Mouse (Mus musculus) erythroblast, adult 5-6 weeks (primary cell): ENCODE results near the gene Tlr5. TPM values are rescaled to one million over a fixed set of nuclear protein-coding genes. Genes with fewer than 3 reads are reported as not detected.

ENCODE experiments used
- ATAC-seq: replicated peaks from 2 replicates; pipeline ENCODE4 v1.8.0; 2016; ENCODE audit warnings: moderate number of reproducible peaks, mild to moderate bottlenecking, moderate TSS enrichment, inconsistent platforms; ENCODE audit not compliant: poor library complexity, low FRiP score, severe bottlenecking
- total RNA-seq, 2 experiments: library from RNA; stranded (forward) in 1 of 2; stranded (reverse) in 1 of 2; fragments of 150-400 nt in 1 of 2; fragments of 200-764, 138-1000 nt in 1 of 2; gene quantifications; 2 replicates each; pipeline versions ENCODE4 v1.2.3 to v1.2.4; 2015 to 2017; ENCODE audit warnings: low replicate concordance in 2 of 2

Tlr5 gene
- total RNA-seq (2015; ENCODE audit: low replicate concordance): 2.7 TPM in 1 of 2 replicates, not detected in the other
- total RNA-seq (2017; ENCODE audit: low replicate concordance): 0.85 TPM in 1 of 2 replicates, not detected in the other

DNA sequence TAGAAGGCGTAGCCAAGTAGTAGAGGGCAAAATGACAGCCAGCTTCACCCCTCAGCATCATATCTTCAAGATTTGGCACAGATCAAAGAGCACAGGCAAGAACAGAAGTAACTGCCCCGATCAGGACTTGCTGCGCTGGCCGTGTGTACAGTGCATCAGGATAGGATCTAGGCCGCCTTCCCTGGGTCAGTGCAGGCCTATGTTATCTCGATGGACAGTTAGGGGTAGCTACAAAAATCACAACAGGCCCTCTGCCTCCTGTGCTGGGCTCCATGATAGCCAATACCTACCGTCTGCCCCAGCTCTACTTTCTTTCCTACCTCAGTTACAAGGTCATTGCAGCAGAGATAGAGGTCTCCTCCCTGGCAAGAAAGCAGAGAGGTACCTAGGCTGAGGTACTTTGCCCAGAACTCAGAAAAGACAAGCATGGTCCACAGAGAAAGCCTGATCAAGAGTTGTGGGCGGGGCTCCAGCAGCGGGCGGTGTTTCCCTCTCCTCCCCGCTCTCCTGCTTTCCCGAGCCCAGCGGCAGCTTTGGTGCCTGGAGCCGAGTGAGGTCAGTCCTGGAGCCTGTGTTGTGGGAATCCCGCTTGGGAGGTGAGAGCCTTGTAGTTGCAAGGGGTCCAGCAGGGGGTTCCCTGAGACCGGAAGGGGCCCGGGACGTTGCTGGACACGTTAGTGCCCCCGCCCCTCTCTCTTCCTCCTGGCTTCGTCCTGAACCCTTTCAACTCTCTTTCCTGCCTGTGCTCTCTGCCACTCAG is at the start of gene Tlr5:
Gene Tlr5 (plus strand): TSS at position 502 of the 760 bp plus-strand sequence.
- ATAC-seq: no peak

DNA sequence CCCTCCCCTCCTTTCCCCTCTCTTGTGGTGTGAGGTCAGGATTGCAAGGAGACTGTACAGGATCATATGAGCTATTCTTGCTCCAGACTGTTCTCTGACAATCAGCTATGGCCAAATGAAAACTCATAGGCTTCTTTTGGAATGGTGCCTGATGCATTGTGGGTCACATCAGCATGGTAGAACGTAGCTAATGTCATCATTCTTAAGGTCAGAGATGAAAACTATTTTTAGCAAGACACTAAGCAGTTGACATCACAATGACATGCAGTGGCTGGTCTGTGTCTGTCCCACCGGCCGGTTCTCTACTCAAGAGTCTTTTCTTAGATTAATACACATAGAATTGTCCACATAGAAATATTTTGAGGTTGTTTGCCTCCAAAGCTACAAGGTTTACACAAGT is 48.9 kb upstream of the Tlr5 start:
- ATAC-seq: no peak

DNA sequence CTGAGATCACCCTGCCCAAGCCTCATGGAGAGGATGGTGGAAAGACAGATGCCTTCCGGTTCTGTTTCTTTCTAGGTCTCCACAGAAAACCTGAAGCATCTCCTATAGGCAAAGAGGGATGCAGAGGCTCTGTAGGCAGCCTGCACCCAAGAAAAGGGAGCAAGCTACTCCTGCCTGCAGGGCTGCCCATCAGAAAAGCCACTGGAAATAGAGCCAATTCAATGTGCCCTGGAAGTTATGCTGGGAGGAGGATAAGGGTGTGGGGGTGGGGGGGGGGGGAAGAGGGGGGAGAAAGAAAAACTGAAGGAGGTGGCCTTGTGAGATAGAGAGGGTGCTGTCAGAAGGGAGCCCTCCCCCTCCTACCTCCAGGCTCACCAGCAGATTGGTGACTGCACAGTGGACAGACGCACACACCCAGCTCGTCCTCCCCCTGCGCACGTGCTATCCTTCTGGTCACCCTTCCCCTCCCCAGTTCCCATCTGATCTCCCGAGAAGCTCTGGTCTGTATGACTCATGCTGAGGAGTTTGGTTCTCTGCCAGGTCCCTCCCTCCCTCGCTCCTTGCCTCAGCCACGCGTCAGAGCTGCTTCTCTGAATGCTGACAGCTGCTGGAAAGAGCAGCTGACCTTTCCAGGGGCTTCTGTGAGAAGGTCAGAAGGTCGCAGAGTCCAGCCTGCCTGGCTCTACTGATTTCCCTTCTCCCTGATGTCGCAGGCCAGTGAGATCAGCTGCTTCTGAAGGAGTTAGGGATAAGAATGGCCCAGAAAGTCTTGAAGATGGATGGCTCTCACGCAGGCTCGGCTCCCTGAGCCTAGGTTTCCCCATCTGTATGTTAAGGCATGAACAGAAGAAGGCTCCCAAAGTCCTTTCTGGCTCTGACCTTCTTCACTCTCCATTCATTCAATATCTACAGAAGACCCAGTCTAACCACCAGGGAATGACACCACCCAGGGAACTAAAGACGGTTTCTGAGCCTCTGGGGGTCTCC is 46.2 kb upstream of the Tlr5 start:
- ATAC-seq: no peak

DNA sequence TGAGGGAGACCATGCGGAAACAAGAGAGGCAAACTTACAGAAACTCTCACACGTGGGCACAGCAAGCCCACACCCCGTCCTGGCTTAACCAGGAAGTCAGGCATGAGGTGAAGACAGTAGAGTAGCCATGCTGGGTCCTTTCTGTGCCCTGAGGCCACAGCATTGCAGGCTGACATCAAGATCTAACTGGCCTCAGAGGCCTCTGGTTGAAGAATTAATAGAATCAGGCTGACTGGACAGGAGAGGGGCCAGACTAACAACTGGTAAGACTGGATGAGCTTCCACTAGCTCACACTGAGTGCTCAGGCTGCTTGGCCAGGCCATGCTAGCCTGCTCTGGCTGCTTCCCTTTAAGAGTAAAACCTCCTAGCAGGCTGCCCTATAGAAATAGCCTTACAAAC is 45.5 kb upstream of the Tlr5 start:
- ATAC-seq: no peak

DNA sequence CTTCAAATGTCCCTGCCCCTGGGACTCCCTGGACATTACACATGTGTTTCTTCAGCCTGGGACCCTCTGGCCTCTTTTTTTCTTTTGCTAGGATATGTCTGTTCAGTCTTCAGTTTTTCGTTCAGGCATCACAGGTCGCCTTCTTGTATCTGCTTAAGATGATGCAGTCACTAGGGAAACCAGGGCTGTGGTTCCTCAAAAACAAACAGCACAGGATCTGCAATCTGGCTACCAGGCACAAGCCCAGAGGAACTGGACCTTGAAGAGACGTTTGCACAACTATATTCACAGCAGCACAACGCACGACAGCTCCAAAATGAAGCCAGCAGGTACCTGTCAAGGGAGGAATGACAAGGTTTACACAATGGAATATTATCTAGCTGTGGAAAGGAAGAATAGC is 45.0 kb upstream of the Tlr5 start:
- ATAC-seq: no peak

DNA sequence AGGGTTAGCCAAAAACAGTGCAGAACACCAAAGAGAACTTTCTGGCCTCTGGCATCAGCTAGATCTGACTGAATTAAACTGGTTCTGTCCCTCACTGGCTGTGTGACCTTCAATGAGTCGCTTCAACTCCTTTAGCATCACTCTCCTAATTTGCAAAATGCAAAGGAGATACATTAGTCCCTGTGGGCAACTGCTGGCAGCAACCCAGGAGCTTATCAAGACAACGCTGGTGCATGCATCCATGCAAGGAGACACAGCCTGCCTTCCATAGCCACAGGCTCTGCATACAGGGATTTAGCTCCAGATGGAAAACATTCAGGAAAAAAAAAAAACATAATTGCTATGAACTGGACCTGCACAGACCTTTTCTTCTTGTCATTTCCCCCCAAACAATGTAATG is 42.0 kb upstream of the Tlr5 start:
- no peak for ATAC-seq

DNA sequence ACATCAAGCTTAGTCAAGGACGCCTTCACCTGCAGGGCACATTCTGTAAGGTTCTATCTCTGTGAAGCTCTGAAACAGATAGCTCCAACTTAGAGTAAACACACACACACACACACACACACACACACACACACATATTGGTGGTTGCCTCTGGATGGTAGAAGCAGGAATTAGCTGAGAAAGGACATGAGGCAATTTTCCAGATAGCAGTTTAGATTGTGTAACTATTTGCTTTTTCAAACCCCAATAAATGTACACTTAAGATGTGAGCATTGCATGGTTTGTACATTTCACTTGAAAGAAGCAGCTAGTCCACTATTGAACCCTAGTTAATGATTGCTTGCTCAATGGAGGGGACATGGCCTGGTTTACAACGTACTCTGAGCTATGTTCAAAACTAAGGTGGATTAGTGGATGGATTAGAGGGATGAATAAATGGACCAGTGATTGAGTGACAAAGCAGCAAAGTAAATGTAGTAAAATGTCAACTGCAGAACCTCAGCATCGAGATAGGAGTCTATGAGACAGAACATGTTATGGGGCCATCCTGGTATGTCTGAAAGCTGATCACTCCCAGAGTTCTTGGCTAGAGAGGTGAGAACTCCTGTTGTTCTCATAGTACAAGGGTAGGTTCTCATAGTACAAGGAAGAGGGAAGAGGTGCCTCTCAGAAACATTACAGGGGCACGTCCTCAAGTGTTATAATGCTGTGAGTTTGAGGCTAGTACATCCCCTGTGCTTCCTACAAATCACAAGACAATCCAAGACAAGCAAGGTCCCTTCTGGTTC is 40.3 kb upstream of the Tlr5 start:
- ATAC-seq: no peak

DNA sequence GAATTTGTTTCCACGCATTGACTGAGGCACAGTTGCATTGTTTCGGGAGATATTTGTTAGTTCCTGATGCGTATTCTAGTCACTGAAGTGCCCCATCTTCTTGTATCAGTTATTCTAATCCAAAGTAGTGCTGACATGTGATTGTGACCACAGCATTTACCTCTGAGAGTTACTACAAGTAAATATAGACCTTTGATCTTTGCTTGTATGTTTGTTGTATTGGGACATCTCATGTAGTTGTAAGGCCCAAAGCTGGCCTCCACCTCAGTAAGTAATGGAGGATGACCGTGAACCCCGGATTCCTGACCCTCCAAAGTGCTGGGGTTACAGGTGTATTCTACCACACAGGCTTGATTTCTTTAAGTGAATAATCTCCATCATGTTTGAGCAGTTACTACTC is 38.4 kb upstream of the Tlr5 start:
- ATAC-seq: no peak

DNA sequence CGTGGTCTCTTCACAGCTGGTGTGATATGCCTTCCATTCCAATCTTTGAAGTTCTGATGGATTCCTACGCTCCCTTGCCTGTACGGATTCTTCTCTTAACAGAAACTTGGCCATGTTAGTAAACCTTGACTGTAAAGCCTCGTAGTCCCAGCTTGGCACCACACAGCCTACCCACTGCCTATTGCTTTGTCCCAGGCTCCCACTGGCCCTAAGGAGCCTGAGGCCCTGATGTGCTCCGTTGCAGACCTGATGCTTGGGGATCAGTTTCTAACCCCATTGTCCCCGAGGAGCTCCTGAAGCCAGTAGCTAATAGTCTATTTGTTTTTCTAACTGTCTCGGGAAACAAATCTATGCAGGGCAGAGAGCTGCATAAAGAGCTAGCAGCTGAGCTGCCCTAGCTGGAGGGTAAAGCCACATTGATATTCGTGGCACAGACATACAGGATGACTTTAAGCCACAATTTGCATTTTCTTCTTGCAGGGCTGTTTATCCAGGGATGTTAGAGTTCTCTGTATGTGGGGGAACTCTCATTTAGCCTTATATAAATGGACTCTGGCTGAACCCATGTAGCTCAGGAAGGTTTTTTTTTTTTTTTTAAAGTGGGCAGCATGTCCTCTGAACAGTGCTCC is 35.8 kb upstream of the Tlr5 start:
- no peak for ATAC-seq

DNA sequence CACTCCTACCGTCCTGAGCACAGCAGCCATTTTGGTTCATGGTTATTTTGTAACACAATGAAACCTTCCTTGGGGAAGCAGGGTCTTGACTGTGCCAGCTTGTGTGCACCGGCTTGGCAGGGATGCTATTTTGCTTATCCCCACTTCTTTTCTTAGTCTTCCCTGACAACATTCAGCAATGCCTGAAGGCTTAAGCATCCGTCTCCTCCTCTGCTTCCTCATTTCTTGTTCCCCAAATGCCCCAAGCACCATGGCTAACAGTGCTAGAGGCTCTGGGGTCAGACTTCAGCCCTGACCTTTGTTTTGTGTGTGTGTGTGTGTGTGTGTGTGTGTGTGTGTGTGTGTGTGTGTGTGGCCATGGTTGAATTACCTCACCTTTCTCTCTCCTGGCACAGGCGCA is 31.8 kb upstream of the Tlr5 start:
- no peak for ATAC-seq

DNA sequence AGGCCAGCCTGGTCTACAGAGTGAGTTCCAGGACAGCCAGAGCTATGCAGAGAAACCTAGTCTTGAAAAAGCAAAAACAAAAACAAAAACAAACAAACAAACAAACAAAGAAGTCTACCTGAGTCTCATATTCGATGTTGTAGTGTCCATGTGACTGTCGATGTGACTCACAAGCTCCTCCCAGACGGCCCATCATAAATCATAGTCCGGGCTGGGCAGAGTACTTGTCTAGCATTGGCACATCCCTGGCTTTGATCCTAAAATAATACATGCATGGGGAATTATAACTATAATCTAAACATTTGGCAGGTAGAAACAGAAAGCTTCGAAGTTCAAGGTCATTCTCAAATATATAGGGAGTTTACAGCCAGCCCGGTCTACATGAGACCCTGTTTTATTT is 28.1 kb upstream of the Tlr5 start:
- no peak for ATAC-seq

DNA sequence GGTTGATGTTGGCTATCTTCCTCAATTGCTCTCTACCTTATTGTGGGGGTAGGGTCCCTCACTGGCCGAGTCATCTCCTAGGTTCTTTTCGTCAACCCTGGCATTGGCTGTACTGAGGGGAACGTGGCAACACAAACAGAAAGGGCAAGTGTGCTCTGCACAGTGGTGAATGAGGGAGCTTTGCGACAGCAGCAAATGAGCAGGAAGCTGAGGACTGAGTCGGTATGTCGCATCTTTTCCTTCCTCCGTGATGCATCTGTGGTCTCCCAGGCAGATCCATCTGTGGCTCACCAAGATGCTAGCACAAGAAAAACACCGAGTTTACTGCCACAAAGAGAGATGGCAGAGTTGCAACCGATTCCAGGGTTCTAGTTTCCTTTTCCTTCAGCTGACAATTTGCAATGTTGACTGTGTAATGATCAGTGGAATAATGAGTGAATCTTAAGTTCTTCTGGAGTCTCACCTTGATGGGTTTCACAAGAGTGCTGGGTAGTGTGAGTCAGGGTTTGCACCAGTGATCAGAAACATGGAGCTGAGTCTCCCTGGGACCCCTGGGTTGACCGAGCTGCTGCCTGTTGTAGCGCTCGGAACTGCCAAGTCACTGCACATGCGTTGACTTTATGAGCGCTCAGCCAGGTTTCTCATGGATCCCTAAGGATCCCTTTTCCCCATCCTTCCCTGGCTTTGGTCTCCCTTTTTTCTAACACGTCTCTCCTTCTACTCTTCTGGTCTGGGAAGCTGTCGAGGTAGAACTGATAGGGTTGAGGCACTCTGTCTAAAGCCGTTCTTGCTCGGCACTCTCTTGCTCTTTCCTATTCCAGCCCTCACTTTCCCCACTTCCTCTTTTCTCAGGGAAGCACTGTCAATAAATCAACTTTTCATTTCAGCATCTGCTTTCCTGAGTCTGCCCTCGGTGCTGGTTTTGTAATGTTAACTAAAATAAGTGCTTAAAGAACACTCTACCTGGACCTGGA is 26.4 kb upstream of the Tlr5 start:
- no peak for ATAC-seq

DNA sequence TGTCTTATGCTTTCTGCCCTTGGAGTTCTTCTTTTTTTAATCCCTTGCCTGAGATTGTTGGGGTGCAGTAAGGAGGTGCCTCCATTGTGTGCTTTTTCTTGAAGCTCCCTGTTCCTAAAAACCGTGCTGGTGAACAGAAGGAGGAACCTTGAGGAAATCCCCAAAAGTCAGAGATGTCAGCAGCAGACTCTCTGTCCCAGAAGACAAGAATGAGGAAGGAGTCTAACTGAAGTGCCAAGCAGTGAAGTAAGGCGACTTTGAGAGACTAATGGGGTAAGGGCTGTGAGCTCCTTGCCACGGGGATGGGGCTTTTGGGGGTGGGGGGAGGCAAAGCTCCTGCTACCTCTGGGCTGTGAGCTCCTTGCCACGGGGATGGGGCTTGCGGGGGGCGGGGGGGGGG is 19.1 kb upstream of the Tlr5 start:
- no peak for ATAC-seq

DNA sequence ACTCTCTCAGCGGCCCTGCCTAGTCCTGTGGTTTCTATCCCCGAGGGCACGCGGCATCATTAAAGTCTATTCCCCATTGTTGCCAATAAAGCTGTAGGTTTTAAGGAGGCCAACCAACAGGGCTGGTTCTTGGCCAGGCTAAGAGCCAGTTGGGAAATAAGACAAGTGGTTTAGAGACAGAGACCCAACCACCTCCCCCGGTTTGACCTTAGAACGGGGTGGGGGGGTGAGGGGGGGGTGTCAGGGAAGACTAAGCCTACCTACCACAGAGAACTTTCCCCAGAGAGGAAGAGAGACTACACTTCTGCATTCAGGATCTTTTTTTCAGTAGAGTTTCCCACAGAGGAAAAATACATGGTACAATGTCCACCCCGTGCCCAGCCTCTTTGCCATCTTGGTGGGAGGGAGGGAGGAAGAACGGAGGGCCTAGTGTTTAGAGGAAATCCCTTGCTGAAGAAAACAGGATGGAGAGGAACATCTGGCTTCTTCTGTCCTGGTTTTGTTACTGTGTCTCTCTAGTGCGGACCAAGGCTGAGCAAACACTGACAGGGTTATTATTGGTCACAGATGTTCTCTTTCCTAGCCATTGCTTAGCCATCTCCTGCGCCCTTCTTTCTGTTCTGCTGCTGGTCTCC is 17.0 kb upstream of the Tlr5 start:
- ATAC-seq: no peak

DNA sequence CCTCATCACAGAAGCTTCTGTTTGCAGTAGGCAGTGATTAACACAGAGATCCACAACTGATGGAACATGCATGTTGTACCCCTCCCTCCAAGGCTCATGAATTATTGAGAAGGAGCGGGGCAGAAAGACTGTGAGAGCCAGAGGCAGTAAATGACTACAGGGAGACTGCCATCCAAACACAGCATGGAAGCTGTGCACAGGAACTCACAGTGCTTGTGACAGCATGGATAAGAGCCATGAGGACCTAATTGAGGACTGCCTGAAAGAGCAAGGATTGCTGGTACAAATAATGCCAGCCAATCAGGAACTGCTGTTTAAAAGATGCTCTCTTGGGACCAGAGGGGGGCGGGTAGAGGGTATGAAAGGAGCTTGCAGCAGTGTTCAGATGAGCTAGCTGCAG is 12.7 kb upstream of the Tlr5 start:
- ATAC-seq: no peak

DNA sequence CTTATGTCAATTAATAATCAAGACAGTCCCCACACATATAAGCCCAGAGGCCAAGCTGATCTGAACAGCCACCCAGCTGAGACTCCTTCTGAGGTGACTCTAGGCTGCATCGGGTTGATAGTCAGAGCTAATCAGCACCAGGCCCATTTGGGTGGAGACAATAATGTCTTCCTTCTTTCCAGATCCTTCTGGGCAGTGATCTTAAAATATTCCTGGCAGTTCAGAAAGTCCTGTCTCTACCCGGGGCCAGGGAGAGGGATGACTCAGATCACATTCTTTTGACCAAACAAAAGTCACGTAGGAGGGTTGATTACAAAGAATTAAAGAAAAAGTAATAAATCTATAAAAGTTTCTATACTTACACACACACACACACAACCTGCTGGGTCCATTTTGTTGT is 10.7 kb upstream of the Tlr5 start:
- no peak for ATAC-seq

DNA sequence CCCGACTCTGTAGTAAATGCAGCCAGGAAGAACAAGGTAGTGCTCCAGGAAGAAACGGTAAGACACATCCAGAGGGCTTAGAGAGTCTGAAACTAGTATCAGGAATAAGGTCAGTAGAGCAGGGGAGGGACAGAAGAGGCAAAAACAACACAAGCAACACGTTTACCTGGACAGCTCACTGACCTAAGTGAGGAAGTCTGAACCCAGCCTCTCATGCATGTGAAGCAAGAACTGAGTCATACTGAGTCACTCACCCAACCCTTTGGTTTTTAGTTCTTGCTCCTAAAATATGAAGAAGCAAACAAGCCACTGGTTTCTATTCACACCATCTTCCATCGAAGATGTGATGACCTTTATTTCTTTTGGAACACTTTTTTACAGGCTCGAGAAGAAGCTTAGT is 9.9 kb upstream of the Tlr5 start:
- ATAC-seq: no peak

DNA sequence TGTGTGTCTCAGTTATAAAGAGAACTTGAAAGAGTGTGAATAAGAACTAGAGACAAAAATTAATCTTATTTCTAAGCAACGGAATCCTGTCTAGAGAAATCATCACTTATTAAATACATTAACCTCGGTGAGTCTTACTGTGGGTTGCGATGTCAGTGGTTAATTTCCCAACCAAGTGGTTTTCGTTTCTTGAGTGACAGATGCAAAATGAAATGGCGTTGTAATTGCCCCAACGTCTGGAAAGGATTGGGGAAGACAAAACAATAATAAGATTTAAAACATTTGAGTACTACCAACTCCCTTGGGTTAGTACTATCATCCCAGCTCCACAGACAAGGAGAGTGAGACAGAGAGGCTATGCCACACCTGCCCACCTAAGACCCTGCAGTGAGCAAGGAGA is 9.0 kb upstream of the Tlr5 start:
- no peak for ATAC-seq
